Mouse (Mus musculus) urinary bladder, postnatal 25 days (tissue): ENCODE results near the gene Rpl10.

Experiments
- DNase-seq: peaks from one replicate; pipeline ENCODE4 v3.0.0; 2022; ENCODE audit warnings: low spot score

Gene Rpl10

DNA sequence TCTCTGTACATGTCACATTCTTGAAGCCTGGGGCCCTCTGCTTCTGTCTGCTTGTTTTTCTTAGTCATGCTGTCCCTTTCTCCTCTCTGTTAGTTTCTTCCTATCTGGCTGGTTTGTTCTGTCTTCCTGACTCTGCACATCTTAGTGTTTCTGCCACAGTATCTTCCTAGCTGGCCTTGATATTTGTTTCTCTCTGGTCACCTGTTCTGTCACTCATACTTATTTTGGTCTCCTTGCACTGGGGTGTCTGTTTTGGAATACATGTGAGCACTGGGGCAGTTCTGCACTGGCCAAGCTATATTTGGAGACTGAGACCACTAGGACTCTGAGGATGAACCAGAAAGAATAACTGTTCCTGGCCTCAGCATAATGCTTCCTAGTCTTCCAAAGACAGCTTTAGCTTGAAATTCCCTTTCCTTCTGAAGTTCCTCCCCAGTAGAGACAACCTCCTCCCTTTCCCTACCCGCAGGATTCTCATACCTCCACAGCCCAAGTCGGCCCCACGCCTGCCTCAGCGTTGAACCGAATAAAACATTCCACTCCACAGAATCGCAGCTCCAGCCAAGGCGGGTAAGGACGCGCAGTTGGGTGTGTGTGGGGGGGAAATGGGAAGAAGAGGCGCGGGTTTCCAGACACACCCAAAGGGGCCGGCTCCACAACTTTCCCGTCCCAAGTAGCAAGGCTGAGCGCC is 10.6 kb downstream of the Rpl10 start:
- no peak for DNase-seq

DNA sequence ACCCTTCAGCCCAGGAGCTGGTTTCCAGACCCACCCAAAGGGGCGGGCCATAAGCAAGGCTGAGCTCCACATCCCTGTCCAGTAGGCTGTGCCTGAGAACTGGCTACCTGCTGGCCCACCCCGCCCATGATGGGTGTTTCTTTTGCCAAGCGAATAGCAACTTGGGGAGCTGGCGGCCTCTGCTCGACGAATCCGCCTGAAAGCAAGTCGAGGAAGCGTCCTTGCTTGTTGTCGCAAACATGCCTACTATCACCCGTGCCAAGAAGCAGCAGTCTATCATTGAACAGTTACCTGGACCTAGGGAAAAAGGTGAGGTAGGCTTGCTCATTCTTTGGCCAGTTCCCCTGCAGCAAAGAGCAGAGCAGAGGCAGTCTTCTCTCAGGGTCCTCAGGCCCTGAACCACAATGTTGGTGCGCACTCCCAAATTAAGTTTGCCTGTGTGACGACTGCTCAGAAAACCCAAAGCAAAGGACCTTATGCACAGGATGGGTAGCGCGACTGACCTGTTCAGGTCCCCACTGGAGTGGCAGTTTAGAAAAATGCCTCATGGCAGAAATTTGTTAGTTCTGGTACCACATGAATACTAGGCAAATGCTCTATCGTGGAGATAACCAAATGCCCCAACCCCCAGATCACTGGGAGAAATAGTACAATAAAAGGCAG is 11.3 kb downstream of the Rpl10 start, which contains the start of the genes Taz and Dnase1l1:
TSS of gene Taz (plus strand) at position 181 of the 663 bp plus-strand sequence.
TSS of gene Dnase1l1 (minus strand) at position 606 of the 663 bp plus-strand sequence.
- peak; percentile 52 for DNase-seq

DNA sequence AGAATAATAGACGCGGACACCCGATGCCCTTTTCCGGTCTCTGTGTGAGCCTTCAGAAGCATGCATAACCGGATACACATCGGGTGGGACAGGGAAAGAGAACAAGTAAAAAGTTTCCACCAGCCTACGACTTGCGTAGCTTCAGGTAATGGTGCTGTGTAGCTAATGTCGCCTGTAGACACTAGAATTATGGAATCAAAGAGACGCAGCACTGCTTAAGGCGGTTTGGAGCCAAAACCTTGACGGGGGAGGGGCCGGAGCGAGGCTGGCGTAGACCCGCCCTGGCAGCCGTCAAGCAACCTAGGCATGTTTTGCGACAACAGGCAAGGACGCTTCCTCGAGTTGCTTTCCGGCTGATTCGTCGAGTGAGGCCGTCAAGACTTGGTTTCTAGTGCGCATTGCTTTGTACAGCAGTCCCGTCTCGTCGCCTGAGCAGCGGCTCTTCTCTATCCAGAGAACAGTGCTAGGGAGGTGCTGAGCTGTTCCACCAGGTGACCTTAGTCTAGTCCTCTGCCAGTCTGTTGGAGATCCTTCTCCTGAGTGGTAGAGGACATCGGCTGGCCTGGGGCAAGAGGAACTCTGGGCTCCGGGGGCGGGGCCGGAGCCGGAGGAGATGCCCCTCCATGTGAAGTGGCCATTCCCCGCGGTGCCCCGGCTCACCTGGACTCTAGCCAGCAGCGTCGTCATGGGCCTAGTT is 11.9 kb downstream of the Rpl10 start:
- DNase-seq = peak; percentile 71

- no peak for DNase-seq
Observed at GRCm38 (mm10) chrX:74283092-74283437, 12.5 kb downstream of the Rpl10 start.

GRCm38 (mm10) chrX:74293431-74293830 is 22.8 kb downstream of the Rpl10 start:
- no peak for DNase-seq

DNA sequence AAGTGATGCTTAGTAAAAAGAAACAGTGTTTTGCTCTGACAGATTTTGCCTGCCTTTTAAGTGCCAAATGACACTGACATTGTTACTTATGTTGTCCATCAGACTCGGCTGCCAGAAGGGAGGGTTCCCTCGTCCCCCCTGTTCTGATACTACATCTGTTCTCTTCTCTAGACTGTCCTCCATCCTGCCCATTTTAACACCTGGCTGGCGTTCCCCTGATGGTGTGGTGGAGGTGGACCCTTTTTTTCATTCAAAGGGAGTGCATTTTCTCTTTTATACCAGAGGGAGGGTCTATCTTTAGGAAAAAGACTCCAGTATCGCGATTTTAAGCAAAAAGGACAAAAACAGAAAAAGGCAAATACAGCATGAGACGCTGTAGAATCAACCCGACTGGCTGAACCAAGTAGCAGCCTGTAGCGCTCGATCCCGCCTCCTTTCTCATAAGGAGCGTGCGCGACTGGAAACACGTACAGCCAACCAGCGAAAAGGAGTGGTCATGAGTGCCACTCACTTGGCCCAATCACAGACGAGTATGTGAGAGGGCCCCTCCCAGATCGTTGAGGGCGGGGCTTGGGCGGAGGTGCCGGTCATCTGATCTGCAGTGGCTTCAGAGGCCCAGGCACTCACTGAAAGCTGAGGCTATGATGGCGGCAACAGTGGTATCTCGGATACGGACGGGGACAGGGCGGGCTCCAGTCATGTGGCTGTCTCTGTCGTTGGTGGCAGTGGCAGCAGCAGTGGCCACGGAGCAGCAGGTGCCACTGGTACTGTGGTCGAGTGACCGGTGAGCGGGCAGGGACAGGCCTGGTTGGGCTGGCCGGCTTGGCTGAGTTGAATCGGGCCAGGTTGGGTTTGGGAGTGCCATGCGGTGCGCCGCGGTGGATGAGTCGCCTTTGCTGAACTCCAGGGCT is 26.2 kb downstream of the Rpl10 start, which contains the start of gene Atp6ap1:
TSS of gene Atp6ap1 (plus strand) at position 560 of the 911 bp plus-strand sequence.
- DNase-seq = peak; percentile 80

DNA sequence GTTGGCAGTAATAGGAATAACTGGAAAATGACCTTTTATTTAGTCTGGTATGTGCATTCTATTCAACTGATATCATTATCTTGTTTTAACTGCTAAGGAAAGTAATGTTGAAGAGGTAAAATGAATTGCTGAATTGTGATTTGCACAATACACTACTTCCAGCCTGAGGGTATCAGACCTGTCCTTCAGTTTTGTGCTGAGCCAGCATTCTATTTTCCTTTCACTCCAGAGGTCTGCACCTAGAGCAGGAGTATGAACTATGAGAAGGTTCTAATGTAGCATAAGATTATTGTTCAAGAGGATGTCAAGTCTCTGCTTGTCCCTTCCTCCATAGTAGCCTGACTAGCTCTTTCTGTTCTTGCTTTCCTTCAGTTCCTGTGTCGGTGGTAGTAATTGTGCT is 27.7 kb downstream of the Rpl10 start:
- DNase-seq = no peak

GRCm38 (mm10) chrX:74299721-74300120 is 29.1 kb downstream of the Rpl10 start:
- DNase-seq = no peak

DNA sequence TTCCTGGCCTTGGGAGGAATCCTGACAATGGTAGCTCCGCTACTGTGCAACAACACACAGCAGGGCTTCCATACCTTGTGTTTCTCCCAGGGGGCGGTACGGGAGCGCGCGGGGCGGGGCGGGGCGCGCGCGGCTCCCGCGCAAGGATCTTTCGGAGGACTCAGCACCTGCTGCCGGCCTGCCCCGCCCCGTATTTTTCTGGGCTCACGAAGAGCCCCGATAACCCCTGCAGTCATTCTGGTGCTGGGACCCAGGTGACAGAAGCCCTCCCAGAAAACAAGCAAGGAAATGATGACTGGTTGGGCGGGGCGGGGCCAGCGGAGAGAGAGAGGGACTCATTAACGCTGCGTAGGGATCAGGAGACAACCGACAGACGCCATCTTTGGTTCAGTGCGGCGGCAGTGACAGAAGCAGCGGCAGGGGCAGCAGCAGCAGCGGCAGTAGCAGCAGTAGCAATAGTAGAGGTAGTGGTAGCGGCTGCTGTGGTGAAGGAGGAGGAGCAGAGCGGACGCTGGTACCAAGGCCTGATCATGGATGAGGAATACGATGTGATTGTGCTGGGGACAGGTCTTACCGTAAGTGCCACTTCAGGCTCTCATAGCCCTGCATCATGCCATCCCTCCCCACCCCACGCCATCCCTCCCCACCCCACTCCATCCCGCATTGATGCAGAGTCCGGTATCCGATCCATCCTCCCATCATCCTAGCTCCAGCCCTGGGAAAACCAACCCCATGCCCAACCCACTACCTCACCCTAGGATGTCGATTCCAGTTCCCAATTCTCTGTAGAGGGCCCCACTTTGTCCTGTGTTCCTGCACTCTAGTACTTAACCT is 34.5 kb downstream of the Rpl10 start, which contains the start of gene Gdi1:
TSS of gene Gdi1 (plus strand) at position 132 of the 834 bp plus-strand sequence.
- DNase-seq = peak; percentile 63

DNA sequence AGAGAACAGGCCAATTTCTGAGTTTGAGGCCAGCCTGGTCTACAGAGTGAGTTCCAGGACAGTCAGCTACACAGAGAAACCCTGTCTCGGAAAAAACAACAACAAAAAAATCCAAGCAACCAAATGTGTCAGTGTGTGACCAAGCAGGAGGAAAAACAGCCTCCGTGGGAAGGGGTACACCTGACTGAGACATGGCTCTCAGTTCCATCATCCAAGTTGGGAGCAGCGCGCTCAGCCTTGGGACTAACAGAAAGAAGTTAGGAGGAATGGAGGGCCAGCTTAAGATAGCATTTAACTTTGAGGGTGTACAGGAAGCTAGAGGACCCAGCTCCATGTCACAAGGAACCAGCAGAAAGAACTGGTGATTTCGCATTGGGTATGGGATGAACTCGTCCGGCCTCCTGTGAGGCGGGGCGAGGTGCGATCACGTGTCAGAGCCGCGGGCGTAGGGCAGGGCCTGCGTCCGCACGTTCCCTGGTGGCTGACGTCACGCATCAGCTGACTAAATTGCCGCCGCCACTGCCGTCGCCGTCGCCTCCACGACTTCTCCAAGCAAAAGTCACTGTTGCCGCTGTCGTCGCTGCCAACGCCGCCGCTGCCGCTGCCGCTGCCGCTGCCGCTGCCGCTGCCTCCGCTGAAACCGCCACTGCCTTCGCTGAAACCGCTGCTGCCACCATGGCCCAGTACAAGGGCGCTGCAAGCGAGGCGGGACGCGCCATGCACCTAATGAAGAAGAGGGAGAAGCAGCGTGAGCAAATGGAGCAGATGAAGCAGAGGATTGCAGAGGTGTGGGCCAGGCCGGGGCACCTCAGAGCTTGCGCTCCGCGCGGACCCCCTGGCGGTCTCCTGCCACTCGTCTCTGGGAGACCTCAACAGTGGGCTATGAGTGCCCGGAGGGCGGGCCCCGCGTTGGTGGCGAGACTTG is 42.2 kb downstream of the Rpl10 start, which contains the start of gene Fam50a:
TSS of gene Fam50a (plus strand) at position 494 of the 925 bp plus-strand sequence.
- DNase-seq = peak; percentile 72
